Mouse (Mus musculus): Measurements from ENCODE around the gene Otogl. TPM values are rescaled to one million over a fixed set of nuclear protein-coding genes. Genes with fewer than 3 reads are reported as not detected.

The Otogl gene
- polyA plus RNA-seq, 1 experiment from 2014 or later = not detected

DNA sequence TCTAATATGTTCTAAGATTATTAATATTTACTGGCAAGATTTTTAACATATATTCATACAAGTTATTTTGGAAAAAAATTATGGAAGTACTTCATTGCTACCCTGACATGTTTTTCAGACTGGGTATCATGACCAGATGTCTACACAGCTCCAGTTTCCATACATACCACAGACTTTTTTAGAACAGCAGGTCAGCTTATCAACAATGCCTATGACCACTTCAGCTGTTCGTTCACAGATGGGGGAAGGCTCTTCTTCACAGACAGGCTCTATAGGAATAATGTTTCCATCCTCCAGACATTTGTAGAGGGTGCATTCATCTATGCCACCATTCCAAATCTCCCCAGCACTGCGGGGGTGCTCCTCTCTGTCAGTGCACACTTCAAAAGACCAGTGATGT, 132.4 kb downstream of the Otogl start:
- ATAC-seq = no peak
- H3K27ac ChIP-seq = no peak overlapping the region
- 75% methylated on average over 2 of the region's 2 CpGs for WGBS
- H3K9me3 ChIP-seq (replicated peaks) = no peaks in the 10 kb centered on the region
- no peaks in the 10 kb centered on the region for H3K27me3 ChIP-seq
- H3K9ac ChIP-seq = no peak overlapping the region
- H3K4me1 ChIP-seq = no peaks in the 10 kb centered on the region
- no peak overlapping the region for H3K4me2 ChIP-seq
- no peak overlapping the region for H3K4me3 ChIP-seq
- no peaks in the 10 kb centered on the region for H3K36me3 ChIP-seq (ENCODE audit: poor library complexity, severe bottlenecking)

DNA sequence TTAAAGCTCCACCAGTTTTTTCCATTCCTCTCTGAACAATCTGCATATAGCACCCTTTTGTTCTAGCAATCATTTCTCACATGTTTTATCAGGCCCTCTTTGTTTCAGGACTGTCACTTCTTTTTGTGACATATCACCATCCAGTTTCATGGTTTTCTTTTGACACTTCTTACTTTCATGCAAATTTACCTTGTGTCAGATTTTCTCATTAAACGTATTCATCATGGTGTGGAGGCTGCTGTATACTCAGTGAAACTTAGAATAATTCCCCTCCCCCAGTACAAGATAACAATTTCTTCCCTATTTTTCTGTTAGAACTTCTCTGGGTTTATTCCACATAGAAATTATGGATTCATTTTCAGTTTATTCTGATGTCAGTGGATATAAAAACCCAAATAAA, 152.3 kb downstream of the Otogl start:
- H3K4me1 ChIP-seq = no peaks in the 10 kb centered on the region
- H3K9me3 ChIP-seq (replicated peaks) = no peaks in the 10 kb centered on the region
- no peak overlapping the region for H3K4me2 ChIP-seq
- 67% methylated on average over 1 of the region's 1 CpGs for WGBS
- ATAC-seq = peak; percentile 58; the same call in 1 of the 2 replicates
- H3K4me3 ChIP-seq = no peak overlapping the region
- H3K27ac ChIP-seq = no peak overlapping the region
- H3K27me3 ChIP-seq = no peaks in the 10 kb centered on the region
- H3K9ac ChIP-seq = no peak overlapping the region
- no peaks in the 10 kb centered on the region for H3K36me3 ChIP-seq (ENCODE audit: poor library complexity, severe bottlenecking)

DNA sequence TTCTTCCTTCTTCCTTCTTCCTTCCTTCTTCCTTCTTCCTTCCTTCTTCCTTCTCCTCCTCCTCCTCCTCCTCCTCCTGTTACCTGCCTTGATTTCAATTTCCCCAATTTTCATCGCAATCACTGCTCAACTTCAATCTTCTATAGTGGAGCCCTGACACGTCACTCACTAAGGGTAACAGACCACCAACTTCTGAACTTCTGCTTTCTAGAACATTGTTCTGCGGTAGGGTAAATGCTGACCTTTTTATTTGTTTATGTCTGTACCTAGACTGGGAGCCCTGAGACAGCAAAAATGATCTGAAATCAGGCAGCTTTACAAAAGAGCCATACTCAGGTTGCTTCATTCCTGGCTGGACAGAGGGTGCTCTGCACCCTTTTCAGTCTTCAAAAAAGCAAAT, 158.5 kb downstream of the Otogl start:
- Histone ChIP-seq H3K4me2 (no peak overlapping the region), H3K9ac (no peak overlapping the region), H3K4me3 (no peak overlapping the region), H3K9me3 (replicated peaks) (no peaks in the 10 kb centered on the region), H3K4me1 (peaks cover 12% of the 10 kb centered on the region), H3K27ac (no peak overlapping the region), H3K27me3 (no peaks in the 10 kb centered on the region), H3K36me3 (ENCODE audit: poor library complexity, severe bottlenecking) (no peaks in the 10 kb centered on the region)
- 93% methylated on average over 3 of the region's 3 CpGs for WGBS
- ATAC-seq = no peak

DNA sequence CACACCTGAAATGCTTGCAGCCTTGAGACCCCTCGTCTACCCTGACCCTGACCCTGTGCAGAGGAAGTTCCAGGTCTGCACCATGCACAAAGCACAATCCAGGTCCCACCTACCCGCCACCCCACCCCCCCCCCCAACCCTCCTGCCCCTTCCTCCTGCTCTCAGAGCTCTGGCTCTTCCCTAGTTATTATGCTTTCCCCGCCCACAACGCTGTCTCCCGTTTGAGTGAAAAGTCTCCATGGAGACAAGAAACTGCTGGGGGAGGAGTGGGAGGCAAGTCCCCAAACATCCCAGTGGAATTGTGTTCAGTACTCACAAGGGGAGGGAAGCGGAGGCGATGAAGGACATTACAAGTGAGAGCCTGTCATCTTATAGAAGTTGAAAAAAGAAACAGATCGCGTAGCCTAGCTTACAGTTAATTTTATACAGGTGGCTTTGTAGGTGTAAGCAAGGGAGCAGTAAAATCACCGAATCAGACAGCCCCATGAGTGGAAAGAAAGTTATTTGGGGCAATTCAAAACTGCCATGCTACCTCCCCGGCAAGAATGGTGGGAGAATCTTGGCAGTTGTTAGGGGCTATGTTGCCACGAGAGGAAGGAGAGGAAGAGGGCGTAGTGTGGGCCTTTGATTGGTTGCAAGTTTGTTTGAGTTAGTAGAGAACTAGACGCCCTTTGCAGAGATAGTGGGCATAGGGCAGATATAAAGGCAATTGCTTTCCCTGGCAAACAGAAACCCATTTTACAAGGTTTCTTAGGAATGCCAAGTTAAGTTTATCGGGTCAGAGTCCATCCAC, 159.4 kb downstream of the Otogl start:
- H3K4me2 ChIP-seq = peak overlapping the region; percentile 54
- no peak overlapping the region for H3K27ac ChIP-seq
- H3K9ac ChIP-seq = no peak overlapping the region
- peaks cover 12% of the 10 kb centered on the region for H3K4me1 ChIP-seq
- H3K27me3 ChIP-seq = no peaks in the 10 kb centered on the region
- 24% methylated on average over 15 of the region's 15 CpGs for WGBS
- ATAC-seq = peak; percentile 90
- H3K9me3 ChIP-seq (replicated peaks) = no peaks in the 10 kb centered on the region
- no peaks in the 10 kb centered on the region for H3K36me3 ChIP-seq (ENCODE audit: poor library complexity, severe bottlenecking)
- H3K4me3 ChIP-seq = peak overlapping the region; percentile 19

DNA sequence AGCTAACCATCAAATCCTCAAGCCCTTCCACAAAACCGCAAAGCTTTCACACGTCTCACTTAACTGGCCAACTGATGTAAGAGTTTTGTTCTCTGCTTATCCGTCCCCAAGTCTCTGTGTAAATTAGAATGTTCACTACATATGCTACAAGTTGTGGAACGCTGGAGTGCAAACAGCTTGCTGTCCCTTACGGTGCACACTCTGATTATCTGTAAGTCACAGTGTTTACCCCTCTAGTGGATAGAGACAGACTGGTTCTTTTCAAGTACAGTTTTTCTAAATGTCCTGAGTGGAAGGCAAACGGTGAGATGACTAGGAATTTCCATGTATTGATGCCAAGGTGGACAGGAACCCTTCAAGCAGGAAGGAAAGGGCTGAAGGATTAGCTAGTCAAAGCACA, 160.0 kb downstream of the Otogl start:
- Histone ChIP-seq H3K36me3 (ENCODE audit: poor library complexity, severe bottlenecking) (no peaks in the 10 kb centered on the region), H3K4me3 (peak overlapping the region; percentile 19), H3K27ac (no peak overlapping the region), H3K4me2 (peak overlapping the region; percentile 54), H3K4me1 (peaks cover 12% of the 10 kb centered on the region), H3K27me3 (no peaks in the 10 kb centered on the region), H3K9me3 (replicated peaks) (no peaks in the 10 kb centered on the region), H3K9ac (no peak overlapping the region)
- 19% methylated on average over 6 of the region's 6 CpGs for WGBS
- ATAC-seq = peak; percentile 26

DNA sequence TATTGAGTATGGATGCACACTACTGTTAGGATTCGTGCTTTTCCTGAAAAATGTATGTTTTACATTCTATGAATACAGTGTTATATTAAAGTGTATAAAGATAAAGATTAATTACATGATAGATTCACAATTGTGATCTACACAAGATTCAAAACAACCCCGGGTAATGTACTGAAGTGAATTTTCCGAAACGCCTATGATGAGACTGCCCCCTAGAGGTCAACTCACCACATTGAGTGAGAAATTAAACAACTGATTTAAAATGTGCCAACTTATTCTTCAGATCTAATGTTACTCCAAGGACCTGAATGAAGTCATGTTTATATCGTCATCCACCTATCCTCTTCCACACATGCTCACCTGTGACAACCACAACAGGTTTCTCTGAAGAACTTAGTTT, 164.4 kb downstream of the Otogl start:
- ATAC-seq = peak; percentile 25; the same call in 1 of the 2 replicates
- H3K36me3 ChIP-seq (ENCODE audit: poor library complexity, severe bottlenecking) = no peaks in the 10 kb centered on the region
- no peaks in the 10 kb centered on the region for H3K9me3 ChIP-seq (replicated peaks)
- no peak overlapping the region for H3K4me3 ChIP-seq
- WGBS = 20% methylated on average over 5 of the region's 5 CpGs
- H3K27me3 ChIP-seq = no peaks in the 10 kb centered on the region
- H3K27ac ChIP-seq = no peak overlapping the region
- no peak overlapping the region for H3K9ac ChIP-seq
- H3K4me2 ChIP-seq = no peak overlapping the region
- H3K4me1 ChIP-seq = peaks cover 8% of the 10 kb centered on the region

DNA sequence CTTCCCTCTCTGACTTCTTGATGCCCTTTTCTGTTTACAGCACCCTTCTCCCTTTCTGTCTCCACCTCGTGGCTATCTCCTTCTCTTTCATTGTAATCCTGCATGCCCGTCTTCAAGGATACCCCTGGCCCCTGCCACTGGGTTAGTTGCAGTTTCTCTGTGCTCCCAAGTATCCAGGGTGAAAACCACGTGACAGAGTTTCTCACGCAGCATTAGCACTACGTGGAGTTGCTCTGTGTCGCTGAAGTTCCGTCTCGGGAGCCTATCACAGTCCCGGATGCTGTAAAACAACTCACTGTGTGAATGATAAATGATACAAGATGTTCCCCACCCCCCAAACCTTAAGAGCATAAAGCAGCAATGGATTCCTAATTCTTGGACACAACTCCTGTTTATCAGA, 165.2 kb downstream of the Otogl start:
- Histone ChIP-seq H3K27ac (no peak overlapping the region), H3K36me3 (ENCODE audit: poor library complexity, severe bottlenecking) (no peaks in the 10 kb centered on the region), H3K4me1 (no peaks in the 10 kb centered on the region), H3K4me3 (no peak overlapping the region), H3K9me3 (replicated peaks) (no peaks in the 10 kb centered on the region), H3K27me3 (no peaks in the 10 kb centered on the region), H3K9ac (no peak overlapping the region), H3K4me2 (no peak overlapping the region)
- WGBS = 35% methylated on average over 9 of the region's 9 CpGs
- ATAC-seq = no peak

DNA sequence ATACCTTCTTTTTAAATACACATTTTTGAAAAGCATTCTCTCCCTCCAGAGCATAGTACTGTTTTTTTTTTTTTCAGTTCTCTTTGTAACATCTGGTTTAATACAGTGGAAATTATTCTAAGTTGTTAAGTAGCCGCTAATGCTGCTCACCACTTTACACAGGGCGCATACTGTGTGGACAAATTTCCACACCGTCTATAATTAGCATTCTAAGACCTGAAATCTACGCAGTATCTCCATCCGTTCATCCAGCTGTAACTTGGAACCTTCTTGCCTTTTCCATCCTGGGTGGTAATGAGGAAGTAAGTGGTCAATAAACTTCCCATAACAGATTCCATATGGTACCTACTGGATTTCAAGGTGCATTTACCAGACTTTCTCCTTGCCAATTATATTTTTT, 172.1 kb downstream of the Otogl start:
- no peak overlapping the region for H3K4me2 ChIP-seq
- no peaks in the 10 kb centered on the region for H3K27me3 ChIP-seq
- no peak overlapping the region for H3K4me3 ChIP-seq
- H3K9me3 ChIP-seq (replicated peaks) = no peaks in the 10 kb centered on the region
- no peak for ATAC-seq
- H3K27ac ChIP-seq = no peak overlapping the region
- H3K4me1 ChIP-seq = no peaks in the 10 kb centered on the region
- WGBS = 82% methylated on average over 5 of the region's 5 CpGs
- H3K36me3 ChIP-seq (ENCODE audit: poor library complexity, severe bottlenecking) = no peaks in the 10 kb centered on the region
- no peak overlapping the region for H3K9ac ChIP-seq

DNA sequence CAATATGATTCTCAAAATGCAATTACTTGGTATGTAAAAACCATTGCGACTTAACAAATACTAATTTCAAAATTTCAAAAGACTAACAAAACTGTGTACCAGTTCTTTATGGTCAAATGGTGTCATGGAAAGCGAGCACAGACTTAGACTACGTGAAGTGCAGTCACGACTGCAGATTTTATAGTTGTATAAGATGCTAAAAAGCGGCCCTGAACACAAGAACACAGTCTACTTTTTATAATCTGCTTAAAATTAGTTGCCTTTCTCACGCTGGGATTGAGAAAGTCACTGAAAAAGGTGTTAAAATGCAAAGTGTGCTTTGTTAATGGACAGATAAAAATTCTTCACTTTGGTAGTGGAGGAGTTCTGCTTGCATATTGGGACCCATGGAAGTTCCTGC, 174.2 kb downstream of the Otogl start:
- Histone ChIP-seq H3K4me2 (no peak overlapping the region), H3K4me1 (no peaks in the 10 kb centered on the region), H3K36me3 (ENCODE audit: poor library complexity, severe bottlenecking) (no peaks in the 10 kb centered on the region), H3K4me3 (no peak overlapping the region), H3K9me3 (replicated peaks) (no peaks in the 10 kb centered on the region), H3K9ac (no peak overlapping the region), H3K27me3 (no peaks in the 10 kb centered on the region), H3K27ac (no peak overlapping the region)
- no peak for ATAC-seq
- WGBS = 86% methylated on average over 6 of the region's 6 CpGs

DNA sequence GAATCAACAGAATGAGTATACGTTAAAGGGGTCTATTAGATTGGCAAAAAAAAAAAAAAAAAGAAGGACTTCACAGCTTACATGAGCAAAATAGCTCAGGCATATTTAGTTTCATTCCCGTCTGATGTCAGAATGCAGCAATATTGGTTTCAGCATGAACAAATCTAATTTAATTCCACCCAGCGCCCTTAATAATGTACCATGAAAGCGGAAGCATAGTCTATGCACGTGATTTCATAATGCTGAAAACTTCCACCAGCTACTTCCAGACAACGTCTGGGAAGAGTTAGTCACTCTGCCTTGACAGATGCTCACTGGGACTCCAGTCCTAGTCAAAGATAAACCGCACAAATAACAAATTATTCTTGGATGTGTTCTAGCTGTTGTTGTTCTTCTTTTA, 176.5 kb downstream of the Otogl start:
- no peak overlapping the region for H3K9ac ChIP-seq
- H3K27me3 ChIP-seq = no peaks in the 10 kb centered on the region
- no peak overlapping the region for H3K4me3 ChIP-seq
- WGBS = 87% methylated on average over 7 of the region's 7 CpGs
- H3K27ac ChIP-seq = no peak overlapping the region
- no peaks in the 10 kb centered on the region for H3K9me3 ChIP-seq (replicated peaks)
- no peaks in the 10 kb centered on the region for H3K4me1 ChIP-seq
- ATAC-seq = no peak
- H3K4me2 ChIP-seq = no peak overlapping the region
- H3K36me3 ChIP-seq (ENCODE audit: poor library complexity, severe bottlenecking) = no peaks in the 10 kb centered on the region

DNA sequence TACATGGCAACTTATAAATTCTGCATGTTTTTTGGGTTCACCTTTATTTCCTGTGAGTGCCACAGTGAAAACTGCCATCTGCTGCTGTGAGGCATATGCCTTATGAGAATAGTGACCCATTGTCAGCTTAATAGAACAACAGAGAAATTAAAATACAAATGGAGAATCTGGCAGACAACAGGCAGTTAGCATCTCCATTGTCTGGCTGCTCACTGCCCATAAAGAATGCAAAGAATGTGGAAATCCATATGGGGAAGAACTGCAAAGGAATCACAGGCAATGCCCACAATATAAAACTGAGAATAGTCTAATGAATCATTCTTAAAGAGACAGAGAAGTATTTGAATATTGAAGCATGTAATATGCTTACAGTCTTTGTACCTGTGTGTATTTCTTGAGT, 177.6 kb downstream of the Otogl start:
- ATAC-seq = no peak
- no peak overlapping the region for H3K9ac ChIP-seq

DNA sequence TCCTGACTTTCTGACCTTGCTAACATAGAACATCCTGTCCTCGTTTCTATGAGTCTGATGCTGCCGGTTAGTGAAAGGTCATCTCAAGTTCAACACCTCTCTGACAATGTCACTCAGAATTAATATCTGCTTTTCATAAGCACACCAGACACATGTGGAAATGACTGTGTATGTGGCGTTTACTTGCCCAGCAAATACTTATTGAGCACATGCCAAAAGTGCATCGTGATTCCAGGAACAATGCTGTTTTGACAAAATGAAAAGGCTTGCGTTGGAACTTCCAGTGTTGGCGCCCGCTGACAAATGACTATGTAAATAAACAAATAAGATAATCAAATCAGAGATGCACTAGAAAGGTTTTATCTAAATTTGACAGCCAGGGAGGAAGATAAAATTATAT, 186.3 kb downstream of the Otogl start:
- Histone ChIP-seq H3K36me3 (ENCODE audit: poor library complexity, severe bottlenecking) (no peaks in the 10 kb centered on the region), H3K4me2 (no peak overlapping the region), H3K9me3 (replicated peaks) (no peaks in the 10 kb centered on the region), H3K27ac (no peak overlapping the region), H3K27me3 (no peaks in the 10 kb centered on the region), H3K4me1 (no peaks in the 10 kb centered on the region), H3K9ac (no peak overlapping the region), H3K4me3 (no peak overlapping the region)
- 85% methylated on average over 7 of the region's 7 CpGs for WGBS
- ATAC-seq = no peak

More for the DNA sequence above, 177.6 kb downstream of the Otogl start:
- Histone ChIP-seq H3K9me3 (replicated peaks) (no peaks in the 10 kb centered on the region), H3K4me3 (no peak overlapping the region), H3K36me3 (ENCODE audit: poor library complexity, severe bottlenecking) (no peaks in the 10 kb centered on the region), H3K4me2 (no peak overlapping the region), H3K4me1 (no peaks in the 10 kb centered on the region), H3K27me3 (no peaks in the 10 kb centered on the region), H3K27ac (no peak overlapping the region)

DNA sequence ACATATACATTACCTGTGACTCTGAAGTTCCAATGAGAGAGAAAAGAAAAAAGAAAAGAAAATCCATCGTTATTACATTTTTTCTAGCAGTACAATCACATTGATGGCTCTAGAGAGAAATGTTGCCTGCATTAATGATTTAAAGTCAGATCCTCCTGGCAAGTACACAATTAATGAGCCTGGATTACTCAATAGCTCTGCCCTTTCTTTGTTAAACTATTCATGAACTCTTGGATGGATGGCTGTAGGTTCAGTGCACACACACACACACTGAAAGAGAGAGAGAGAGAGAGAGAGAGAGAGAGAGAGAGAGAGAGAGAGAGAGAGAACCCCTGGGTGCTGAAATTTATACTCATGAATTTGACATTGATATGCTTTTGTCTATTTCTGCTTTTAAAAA, 192.1 kb downstream of the Otogl start, which contains the start of gene Ptprq:
Gene Ptprq (minus strand): TSS at position 246 of the 400 bp plus-strand sequence.
- Histone ChIP-seq H3K36me3 (ENCODE audit: poor library complexity, severe bottlenecking) (no peaks in the 10 kb centered on the region), H3K27me3 (no peaks in the 10 kb centered on the region), H3K9me3 (replicated peaks) (no peaks in the 10 kb centered on the region), H3K4me1 (no peaks in the 10 kb centered on the region), H3K9ac (no peak within 1 kb of the TSS), H3K27ac (no peak within 1 kb of the TSS), H3K4me3 (no peak within 1 kb of the TSS), H3K4me2 (no peak within 1 kb of the TSS)
- 27% methylated on average over 1 of the region's 1 CpGs for WGBS
- ATAC-seq = no peak
